28 mouse cellular contexts compared by ENCODE assay signal in the genomic region with DNA sequence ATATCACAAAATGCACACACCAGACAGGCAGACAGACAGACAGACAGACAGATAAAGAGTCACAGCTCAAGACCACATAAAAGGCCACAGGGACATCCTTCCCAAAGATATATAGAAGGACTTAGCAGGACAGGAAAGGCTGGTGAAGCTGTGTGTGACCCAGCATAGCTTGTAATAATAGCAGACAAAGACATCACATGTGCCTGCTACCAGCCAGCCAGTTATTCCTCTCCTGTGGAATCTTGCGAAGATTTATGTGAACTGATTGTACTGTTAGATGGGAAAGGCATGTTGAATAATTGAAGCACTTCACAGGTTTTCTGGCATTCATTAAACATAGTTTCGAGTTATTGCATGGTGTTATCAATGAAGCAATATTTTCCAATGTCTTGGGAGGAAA.
DNase-seq lines count a peak whose midpoint lies in the region; ATAC-seq and TF ChIP-seq lines count a peak whose summit lies in the region.
"Had no signal": no experiment of that assay in that cellular context is flagged by ENCODE, and none has a peak within 500 bp of the region (broad histone marks: within the 10 kb centered on the region; RNA-seq: fewer than 3 reads in every experiment).

No protein-coding gene starts in this region.

- 67% methylated on average over 2 of the region's 2 CpGs for WGBS in limb, embryonic 15.5 days
- 88% methylated on average over 2 of the region's 2 CpGs for WGBS in limb, embryonic 10.5 days
- 82% methylated on average over 2 of the region's 2 CpGs for WGBS in hindbrain, postnatal 0 days
- 59% methylated on average over 2 of the region's 2 CpGs for WGBS in midbrain, embryonic 16.5 days
- WGBS in neural tube, embryonic 15.5 days = 58% methylated on average over 2 of the region's 2 CpGs

- H3K27me3 ChIP-seq in limb, embryonic 15.5 days = no peaks in the 10 kb centered on the region
- no peaks in the 10 kb centered on the region for H3K27me3 ChIP-seq in limb, embryonic 10.5 days (ENCODE audit: low read depth, poor library complexity, severe bottlenecking)
- H3K27me3 ChIP-seq in hindbrain, postnatal 0 days (ENCODE audit: insufficient read depth, low read length) = no peaks in the 10 kb centered on the region
- no peaks in the 10 kb centered on the region for H3K27me3 ChIP-seq in midbrain, embryonic 16.5 days (ENCODE audit: control insufficient read depth, insufficient read depth, low read depth, low read length)
- H3K27me3 ChIP-seq in neural tube, embryonic 15.5 days (replicated peaks) = no peaks in the 10 kb centered on the region
- H3K27me3 ChIP-seq: embryonic facial prominence, embryonic 15.5 days; forebrain, embryonic 13.5 days; midbrain, embryonic 12.5 days had no signal

- no peaks in the 10 kb centered on the region for H3K9me3 ChIP-seq in limb, embryonic 15.5 days
- H3K9me3 ChIP-seq in limb, embryonic 10.5 days (replicated peaks) = no peaks in the 10 kb centered on the region
- H3K9me3 ChIP-seq in hindbrain, postnatal 0 days (ENCODE audit: low read length) = no peaks in the 10 kb centered on the region
- H3K9me3 ChIP-seq in midbrain, embryonic 16.5 days (replicated peaks; ENCODE audit: control insufficient read depth, low read length, poor library complexity, severe bottlenecking) = no peaks in the 10 kb centered on the region
- no peaks in the 10 kb centered on the region for H3K9me3 ChIP-seq in neural tube, embryonic 15.5 days (replicated peaks)
- H3K9me3 ChIP-seq: embryonic facial prominence, embryonic 10.5 days; embryonic facial prominence, embryonic 15.5 days; forebrain, embryonic 13.5 days; midbrain, embryonic 12.5 days had no signal

- no peak for DNase-seq in limb, embryonic 10.5 days (ENCODE audit: low spot score)
- peak; percentile 3 for DNase-seq in hindbrain, postnatal 0 days (ENCODE audit: low spot score)
- DNase-seq in cerebellum, adult 8-10 months = no peak
- DNase-seq: adrenal gland, postnatal 25 days; cerebellum, adult 18-20 months; cerebellum, postnatal 25 days; gastrocnemius, postnatal 10 days; heart, postnatal 14 days; kidney, adult 9 months; kidney, postnatal 10 days; layer of hippocampus, postnatal 36 days; left cerebral cortex, postnatal 4 days; liver; lung, adult 2 months; spleen, adult 18-20 months; thymus, postnatal 14 days had no signal

- no peak for ATAC-seq in limb, embryonic 15.5 days (ENCODE audit: insufficient number of reproducible peaks, low FRiP score, low TSS enrichment, low read depth)
- no peak for ATAC-seq in hindbrain, postnatal 0 days
- no peak for ATAC-seq in midbrain, embryonic 16.5 days
- peak; percentile 67; the same call in 1 of the 2 replicates for ATAC-seq in neural tube, embryonic 15.5 days (ENCODE audit: low FRiP score)
- ATAC-seq in erythroblast, adult 5-6 weeks (replicated peaks; ENCODE audit: low FRiP score, poor library complexity, severe bottlenecking) = no peak
- ATAC-seq: CD4-positive, CD25-positive, alpha-beta regulatory T cell, adult 4 months; forebrain, embryonic 13.5 days; intestine, postnatal 0 days had no signal

- no peak overlapping the region for H3K4me2 ChIP-seq in limb, embryonic 15.5 days
- H3K4me2 ChIP-seq in hindbrain, postnatal 0 days (ENCODE audit: low read depth, low read length) = no peak overlapping the region
- H3K4me2 ChIP-seq in midbrain, embryonic 16.5 days (ENCODE audit: low read length) = no peak overlapping the region
- H3K4me2 ChIP-seq in neural tube, embryonic 15.5 days = no peak overlapping the region
- H3K4me2 ChIP-seq: embryonic facial prominence, embryonic 15.5 days; forebrain, embryonic 13.5 days; midbrain, embryonic 12.5 days had no signal

- H3K9ac ChIP-seq in limb, embryonic 15.5 days = no peak overlapping the region
- no peak overlapping the region for H3K9ac ChIP-seq in hindbrain, postnatal 0 days (replicated peaks; ENCODE audit: low read length)
- no peak overlapping the region for H3K9ac ChIP-seq in midbrain, embryonic 16.5 days (ENCODE audit: low read depth, low read length)
- no peak overlapping the region for H3K9ac ChIP-seq in neural tube, embryonic 15.5 days (replicated peaks)
- H3K9ac ChIP-seq: embryonic facial prominence, embryonic 15.5 days; forebrain, embryonic 13.5 days; liver, embryonic 14.5 days; midbrain, embryonic 12.5 days had no signal

- no peaks in the 10 kb centered on the region for H3K36me3 ChIP-seq in limb, embryonic 15.5 days
- H3K36me3 ChIP-seq in limb, embryonic 10.5 days = no peaks in the 10 kb centered on the region
- H3K36me3 ChIP-seq in hindbrain, postnatal 0 days (ENCODE audit: insufficient read depth, low read length) = no peaks in the 10 kb centered on the region
- H3K36me3 ChIP-seq in midbrain, embryonic 16.5 days (ENCODE audit: control insufficient read depth, insufficient read depth, low read length) = no peaks in the 10 kb centered on the region
- H3K36me3 ChIP-seq in neural tube, embryonic 15.5 days = no peaks in the 10 kb centered on the region
- H3K36me3 ChIP-seq: embryonic facial prominence, embryonic 10.5 days; embryonic facial prominence, embryonic 15.5 days; midbrain, embryonic 12.5 days had no signal

- no peaks in the 10 kb centered on the region for H3K4me1 ChIP-seq in limb, embryonic 15.5 days
- H3K4me1 ChIP-seq in limb, embryonic 10.5 days = no peaks in the 10 kb centered on the region
- no peaks in the 10 kb centered on the region for H3K4me1 ChIP-seq in hindbrain, postnatal 0 days (ENCODE audit: insufficient read depth, low read length)
- H3K4me1 ChIP-seq in midbrain, embryonic 16.5 days (ENCODE audit: control insufficient read depth, insufficient read depth, low read length) = peaks cover 18% of the 10 kb centered on the region
- peaks cover 11% of the 10 kb centered on the region; the same call in 1 of the 2 replicates for H3K4me1 ChIP-seq in neural tube, embryonic 15.5 days
- H3K4me1 ChIP-seq: embryonic facial prominence, embryonic 10.5 days; embryonic facial prominence, embryonic 15.5 days; forebrain, embryonic 13.5 days had no signal

- no peak overlapping the region for H3K4me3 ChIP-seq in limb, embryonic 15.5 days
- H3K4me3 ChIP-seq in limb, embryonic 10.5 days = no peak overlapping the region
- no peak overlapping the region for H3K4me3 ChIP-seq in hindbrain, postnatal 0 days (ENCODE audit: low read length)
- no peak overlapping the region for H3K4me3 ChIP-seq in midbrain, embryonic 16.5 days (ENCODE audit: low read depth, low read length)
- H3K4me3 ChIP-seq in neural tube, embryonic 15.5 days (replicated peaks) = no peak overlapping the region
- H3K4me3 ChIP-seq: embryonic facial prominence, embryonic 10.5 days; embryonic facial prominence, embryonic 15.5 days; forebrain, embryonic 13.5 days; midbrain, embryonic 12.5 days; myocyte had no signal

- no peak for TF ChIP-seq CTCF in hindbrain, postnatal 0 days (IDR thresholded peaks at IDR 0.05; ENCODE audit: low read depth)

- H3K27ac ChIP-seq in limb, embryonic 15.5 days = 0 out of 2 replicates have a peak overlapping the region, but pooled peaks have one; percentile 22
- no peak overlapping the region for H3K27ac ChIP-seq in limb, embryonic 10.5 days
- H3K27ac ChIP-seq in hindbrain, postnatal 0 days = no peak overlapping the region
- H3K27ac ChIP-seq in midbrain, embryonic 16.5 days (ENCODE audit: low read length) = peak overlapping the region; percentile 77
- H3K27ac ChIP-seq in neural tube, embryonic 15.5 days (replicated peaks) = peak overlapping the region; percentile 79
- H3K27ac ChIP-seq: embryonic facial prominence, embryonic 10.5 days; embryonic facial prominence, embryonic 15.5 days; forebrain, embryonic 13.5 days; liver, embryonic 14.5 days; midbrain, embryonic 12.5 days had no signal

Comparison
In these comparisons a context has a peak if more than half of its experiments do, and no peak if none do; other contexts are left out.
1. H3K27ac ChIP-seq: peak in limb, embryonic 15.5 days (single experiment), midbrain, embryonic 16.5 days (single experiment) and neural tube, embryonic 15.5 days (single experiment); none in limb, embryonic 10.5 days (single experiment) and hindbrain, postnatal 0 days (single experiment).